Mouse (Mus musculus): Measurements from ENCODE around the gene Taok3.

DNA sequence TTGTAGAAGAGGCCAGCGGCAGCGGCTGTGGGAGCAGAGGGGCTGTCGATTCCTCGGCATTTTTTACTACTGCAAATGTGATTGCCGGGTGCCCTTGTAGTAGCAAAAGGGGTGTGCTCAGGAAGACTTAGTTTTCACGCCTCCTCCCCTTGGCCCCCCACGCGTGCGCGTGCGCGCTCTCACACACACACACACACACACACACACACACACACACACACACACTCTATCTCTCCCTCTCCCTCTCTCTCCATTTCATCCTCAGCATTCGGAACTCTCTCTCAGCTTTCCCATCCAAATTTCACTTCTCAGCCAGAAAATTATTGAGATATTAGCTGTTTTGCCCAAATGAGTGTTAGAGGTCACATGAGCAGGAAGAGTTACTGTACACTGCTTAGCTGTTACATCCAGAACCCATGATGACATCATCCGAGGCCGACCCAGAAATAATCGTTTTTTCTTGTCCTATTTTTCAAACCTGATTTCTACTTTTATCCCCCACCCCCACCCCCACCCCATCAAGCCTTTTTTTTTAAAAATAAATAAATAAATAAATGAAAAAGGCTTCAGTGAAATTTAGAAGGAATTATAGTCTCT is 122.1 kb downstream of the Taok3 start:
- TF ChIP-seq POLR2A (IDR thresholded peaks at IDR 0.05; ENCODE audit: control insufficient read depth, low read depth, low read length) (no peak), CTCF (IDR thresholded peaks at IDR 0.05; ENCODE audit: control insufficient read depth, insufficient read depth, insufficient replicate concordance, low read depth, low read length) (no peak)
